Mouse (Mus musculus) MN1 (cell line): Measurements from ENCODE around the gene Scel.

Experiments used
- DNase-seq: peaks from one replicate; pipeline ENCODE4 v3.0.0-alpha.2; 2016; ENCODE audit warnings: low spot score

Gene Scel

DNA sequence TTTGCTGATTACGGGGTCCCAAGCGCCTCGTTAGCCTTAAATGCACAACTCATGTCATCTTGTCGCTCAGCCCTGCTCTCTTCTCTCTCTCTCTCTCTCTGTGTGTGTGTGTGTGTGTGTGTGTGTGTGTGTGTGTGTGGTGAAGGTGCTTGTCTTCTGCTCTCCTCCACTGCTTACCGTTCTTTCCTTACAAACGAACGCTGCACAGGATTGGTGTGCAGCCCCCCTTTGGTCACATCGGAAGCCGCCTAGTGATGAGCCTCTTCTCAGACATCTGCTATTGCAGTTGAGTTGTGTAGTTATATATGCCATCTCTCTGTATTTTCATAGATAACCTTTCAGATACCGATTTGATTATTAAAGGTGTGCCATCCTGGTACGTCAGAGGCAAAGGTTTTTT lies 138.0 kb downstream of the Scel start:
- DNase-seq, result no peak

DNA sequence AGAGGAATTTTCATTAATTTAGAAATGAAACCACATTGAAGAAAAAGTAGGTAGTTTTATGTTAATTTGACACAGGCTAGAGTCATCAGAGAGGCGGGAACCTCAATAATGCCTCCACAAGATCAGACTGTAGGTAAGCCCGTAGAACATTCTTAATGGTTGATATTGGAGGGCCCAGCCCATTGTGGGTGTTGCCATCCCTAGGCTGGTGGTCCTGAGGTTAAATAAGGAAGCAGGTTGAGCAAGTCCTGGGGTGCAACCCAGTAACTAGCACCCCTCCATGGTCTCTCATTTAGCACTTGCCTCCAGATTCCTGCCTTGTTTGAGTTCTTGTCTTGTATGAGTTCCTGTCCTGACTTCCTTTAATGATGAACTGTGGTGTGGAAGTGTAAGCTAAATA lies 138.4 kb downstream of the Scel start:
- no peak for DNase-seq

DNA sequence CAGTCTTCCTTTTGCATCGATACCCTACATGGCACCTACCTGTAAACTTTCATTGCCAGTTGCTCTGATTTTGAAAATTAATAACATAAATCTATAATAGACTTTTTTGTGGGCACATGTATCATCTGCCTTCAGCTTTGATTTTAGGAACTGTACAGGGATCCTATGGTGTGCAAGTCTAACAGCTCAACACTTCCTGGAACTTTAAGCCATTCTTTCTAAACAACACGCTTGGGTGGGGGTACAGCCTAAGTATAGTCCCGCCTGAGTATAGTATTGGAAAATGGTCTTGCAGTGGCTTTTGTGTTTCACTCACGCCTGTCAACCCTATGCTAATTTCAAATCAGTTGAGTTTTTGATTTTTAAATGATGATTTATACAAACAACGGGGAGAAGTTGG lies 139.4 kb downstream of the Scel start:
- no peak for DNase-seq

DNA sequence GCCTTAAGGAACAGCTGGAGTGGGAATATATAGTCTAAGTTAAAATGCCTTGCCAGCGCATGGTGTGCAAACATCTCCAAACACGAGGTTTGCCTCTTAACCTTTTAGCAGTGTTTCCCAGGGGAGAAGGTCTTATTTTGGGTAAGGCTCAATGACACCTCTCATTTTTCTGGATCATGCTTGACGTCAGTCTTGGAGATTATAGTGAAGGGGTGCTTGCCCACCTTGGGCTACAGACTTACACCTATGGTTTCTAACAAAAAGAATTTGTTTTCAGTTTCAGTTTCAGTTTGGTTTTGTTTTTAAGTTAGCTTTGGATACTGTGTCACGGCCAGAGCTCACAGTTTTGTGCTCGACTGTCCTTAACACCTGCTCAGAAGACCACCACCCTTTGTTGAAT lies 140.7 kb downstream of the Scel start:
- no peak for DNase-seq

DNA sequence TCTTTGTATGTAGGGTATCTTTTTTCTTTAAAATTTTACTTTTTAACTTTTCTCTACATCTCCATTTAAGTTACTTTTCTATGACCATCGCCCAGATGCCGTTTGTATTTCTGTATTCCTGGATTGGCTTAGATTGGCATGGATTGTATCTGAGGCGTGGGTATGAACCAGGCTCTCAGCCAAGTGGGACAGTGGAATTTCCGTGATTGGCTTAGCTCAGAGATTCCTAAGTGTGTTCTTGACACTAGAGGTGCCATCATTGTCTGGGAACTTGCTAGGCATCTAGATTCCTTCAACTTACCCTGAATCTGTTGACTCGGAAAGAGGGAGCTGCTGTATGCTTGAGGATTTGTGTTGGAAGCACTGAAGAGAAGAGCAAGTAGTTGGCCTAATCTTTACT lies 142.3 kb downstream of the Scel start:
- no peak for DNase-seq

DNA sequence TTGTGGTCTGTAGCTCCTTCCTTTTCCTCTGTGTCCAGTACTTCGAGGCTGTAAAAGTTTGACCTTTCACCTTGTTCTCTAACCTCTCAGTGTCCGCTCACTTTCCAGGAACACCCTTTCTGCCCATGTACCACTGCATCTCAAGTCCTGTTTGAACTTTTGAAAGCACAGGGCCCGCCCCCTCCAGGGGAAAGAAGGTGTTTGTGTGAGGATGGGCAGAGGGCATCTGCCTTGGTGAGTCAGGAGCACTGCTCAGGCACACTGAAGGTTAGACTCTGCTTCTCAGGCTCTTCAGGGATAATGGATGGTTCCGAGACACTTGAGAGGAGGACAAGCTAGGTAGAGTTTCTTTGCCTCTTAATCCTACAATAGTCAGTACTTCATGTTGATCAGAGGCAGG lies 144.7 kb downstream of the Scel start:
- no peak for DNase-seq
